Mouse (Mus musculus) monocyte, adult 5-6 weeks (primary cell): Measurements from ENCODE around the gene Itpr2. TPM values are rescaled to one million over a fixed set of nuclear protein-coding genes. Genes with fewer than 3 reads are reported as not detected.
A peak's percentile ranks its signal among the peaks of the same experiment; 100 is the strongest.

Experiments used
- ATAC-seq: fragments of 153-309, 156-312 bp; replicated peaks from 2 replicates; pipeline ENCODE4 v1.8.0; 2017; ENCODE audit warnings: mild to moderate bottlenecking; ENCODE audit not compliant: low TSS enrichment, insufficient number of reproducible peaks, severe bottlenecking, poor library complexity, low FRiP score
- total RNA-seq: library from RNA; stranded (forward); fragments of 200-1000, 200-491, 200-594 nt; gene quantifications from 3 replicates; pipeline ENCODE4 v1.2.3, GENCODE M21; 2017

The Itpr2 gene
- 40.7 to 122 TPM (median 45.7 TPM) in 3 replicates for total RNA-seq

- peak; percentile 29; the same call in 1 of the 2 replicates for ATAC-seq
These were observed at the start of gene Itpr2 for GRCm38 (mm10) chr6:146501866-146502804. Gene Itpr2 (minus strand): TSS chr6:146502223.

DNA sequence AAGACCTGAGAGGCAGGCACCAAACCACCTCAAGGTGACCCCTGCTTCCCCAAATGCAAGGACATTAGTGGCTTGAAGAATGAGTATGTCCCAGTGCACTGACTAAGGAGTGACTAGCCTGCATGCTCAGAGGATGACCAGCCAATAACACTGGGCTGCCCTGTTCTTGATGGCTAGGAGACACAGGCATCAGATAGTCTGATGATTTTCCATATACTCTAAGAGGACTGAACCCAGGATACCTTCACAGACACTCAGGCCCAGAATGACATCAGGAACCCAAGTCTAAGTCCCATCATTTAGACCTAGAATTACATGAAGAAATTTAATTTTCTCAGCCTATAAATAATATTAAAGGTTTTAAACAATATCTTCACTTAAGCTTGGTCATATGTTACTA lies 49.3 kb upstream of the Itpr2 start:
- no peak for ATAC-seq

DNA sequence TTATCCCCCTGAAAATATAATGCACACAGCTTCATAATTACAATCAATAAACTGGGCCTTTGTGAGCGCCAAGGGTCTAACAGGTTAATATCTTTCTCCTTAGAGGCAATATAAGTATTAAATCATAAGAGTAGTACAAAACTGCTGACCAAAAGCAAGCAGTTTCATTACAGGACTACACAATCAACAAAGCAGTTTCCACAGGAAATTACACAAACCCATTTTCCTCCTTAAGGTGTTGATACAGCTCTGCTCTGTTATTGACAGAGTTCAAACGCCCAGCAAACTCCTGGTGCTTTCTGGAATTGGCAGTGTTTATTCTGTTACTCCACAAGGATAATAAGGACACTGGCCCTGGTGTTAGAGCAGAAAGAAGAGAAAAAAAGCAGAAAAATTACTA lies 48.4 kb upstream of the Itpr2 start:
- no peak for ATAC-seq

GRCm38 (mm10) chr6:146545289-146545865 lies 43.4 kb upstream of the Itpr2 start:
- ATAC-seq, result no peak

GRCm38 (mm10) chr6:146544622-146545021 lies 42.6 kb upstream of the Itpr2 start:
- ATAC-seq, result no peak

GRCm38 (mm10) chr6:146540386-146540785 lies 38.4 kb upstream of the Itpr2 start:
- no peak for ATAC-seq

- ATAC-seq, result no peak
These were observed 36.6 kb upstream of the Itpr2 start for GRCm38 (mm10) chr6:146538661-146539060.

- no peak for ATAC-seq
These were observed 36.0 kb upstream of the Itpr2 start for GRCm38 (mm10) chr6:146538071-146538470.

DNA sequence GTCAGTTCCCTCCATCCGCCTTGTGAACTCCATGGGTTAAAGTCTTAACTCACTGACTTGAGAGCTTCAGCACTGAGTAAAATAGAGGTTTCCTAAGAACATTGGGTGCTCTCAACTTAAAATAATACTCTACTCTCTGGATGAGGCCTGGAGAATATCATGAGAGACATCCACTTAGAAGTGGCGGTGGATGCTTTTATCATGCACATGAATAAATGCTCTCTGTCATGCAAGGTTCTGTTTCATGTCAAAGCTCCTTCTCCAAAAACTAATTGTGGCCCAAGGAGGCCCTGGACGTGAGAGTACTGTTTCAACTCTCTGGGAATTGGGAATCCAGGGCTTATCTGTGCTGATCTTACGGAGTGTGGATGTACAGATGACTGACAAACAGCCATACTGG lies 35.1 kb upstream of the Itpr2 start:
- ATAC-seq, result no peak

GRCm38 (mm10) chr6:146535501-146535900 lies 33.5 kb upstream of the Itpr2 start:
- ATAC-seq, result no peak

- ATAC-seq, result no peak
These were observed 31.1 kb upstream of the Itpr2 start for GRCm38 (mm10) chr6:146533146-146533545.

- ATAC-seq, result no peak
These were observed 28.7 kb upstream of the Itpr2 start for GRCm38 (mm10) chr6:146530769-146531168.

DNA sequence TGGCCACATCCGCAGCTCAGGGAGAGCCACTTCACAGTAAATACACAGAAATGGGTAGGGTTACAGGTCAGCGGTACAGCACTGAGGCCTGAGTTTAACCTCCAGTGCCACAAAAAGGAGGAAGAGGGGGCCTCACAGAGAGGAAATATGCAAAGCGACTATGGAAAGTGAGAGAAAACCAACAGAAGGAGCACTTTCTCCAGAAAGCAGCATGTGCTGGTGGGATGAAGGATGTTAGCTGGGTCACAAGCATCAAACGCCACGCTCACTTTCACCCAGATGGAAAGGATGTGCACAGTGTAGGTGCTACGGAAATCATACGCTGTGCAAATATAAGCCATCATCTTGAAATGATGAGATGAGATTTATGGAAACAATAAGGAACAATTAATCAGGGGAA lies 28.3 kb upstream of the Itpr2 start:
- no peak for ATAC-seq

DNA sequence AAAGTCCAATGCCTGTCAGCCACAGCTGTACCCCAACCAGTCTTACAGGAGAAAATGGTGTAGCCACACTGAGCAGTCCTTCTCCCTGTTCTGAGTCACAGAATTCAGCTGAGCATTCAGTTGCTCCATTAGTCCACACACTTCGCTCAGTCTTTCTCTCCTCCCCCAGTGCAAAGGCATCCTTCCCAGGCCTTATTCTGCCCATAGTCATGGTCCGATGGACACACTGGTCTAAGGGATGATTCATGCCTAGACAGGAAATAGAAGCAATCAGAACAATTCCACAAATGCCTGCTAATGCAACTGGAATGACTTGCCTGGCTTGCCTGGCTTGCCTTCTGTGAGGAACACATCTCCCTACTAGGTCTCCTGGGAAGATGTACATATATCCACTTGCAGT lies 25.5 kb upstream of the Itpr2 start:
- no peak for ATAC-seq

GRCm38 (mm10) chr6:146525500-146525899 lies 23.5 kb upstream of the Itpr2 start:
- no peak for ATAC-seq

DNA sequence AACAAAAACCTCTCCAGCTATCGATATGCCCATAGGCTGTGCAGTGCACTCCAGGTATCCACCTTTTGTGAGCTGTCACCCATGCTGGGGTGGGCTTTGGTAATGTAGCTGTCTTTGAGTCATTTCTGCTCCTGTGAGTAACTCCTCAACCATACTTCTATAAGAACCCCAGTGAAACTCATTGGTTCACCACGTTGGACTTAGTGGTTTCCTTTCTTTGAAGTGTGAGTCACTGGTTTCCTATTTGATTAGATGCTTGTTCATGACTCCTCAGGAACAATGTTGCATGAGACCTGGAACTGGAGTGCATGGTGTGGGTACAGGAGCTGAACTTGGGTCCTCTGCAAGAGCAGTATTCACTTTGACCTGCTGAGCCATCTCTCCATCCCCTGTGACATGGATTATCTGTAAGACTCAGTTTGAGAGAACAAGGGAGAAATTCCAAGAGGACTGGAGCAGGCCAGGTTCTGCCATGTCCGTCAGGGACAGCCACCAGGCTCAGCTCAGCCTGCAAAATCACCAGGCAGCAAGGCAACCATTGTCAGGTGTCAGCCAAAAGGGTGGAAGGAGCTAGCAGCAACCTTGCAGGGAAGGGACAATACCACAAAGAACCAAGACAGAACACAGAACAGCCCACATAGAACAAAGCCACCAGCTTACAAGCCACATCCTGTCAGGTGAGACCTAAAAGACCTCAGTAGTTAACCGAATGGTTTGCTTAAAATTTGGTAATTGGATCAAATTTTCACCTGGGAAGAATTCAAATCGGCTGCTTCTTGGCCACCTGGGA lies 19.6 kb upstream of the Itpr2 start:
- no peak for ATAC-seq

DNA sequence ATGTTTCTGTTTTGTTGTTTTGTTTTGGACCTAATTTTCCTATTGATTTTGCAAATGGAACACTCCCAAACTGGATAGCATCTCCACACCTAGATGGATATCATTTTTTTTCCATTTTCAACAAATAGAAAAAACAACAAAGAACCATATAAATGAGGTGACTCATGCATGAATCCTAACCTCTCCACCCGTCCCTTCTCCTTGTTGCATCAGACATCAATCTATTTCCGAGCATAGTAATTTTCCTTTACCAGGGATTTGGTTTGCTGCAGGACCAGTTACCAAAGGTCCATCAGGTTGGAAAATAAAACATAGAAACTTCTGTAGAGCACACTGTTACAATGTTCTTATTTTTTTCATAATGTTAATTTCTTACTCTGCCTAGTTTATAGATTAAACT lies 17.0 kb upstream of the Itpr2 start:
- ATAC-seq, result no peak

GRCm38 (mm10) chr6:146515936-146516335 lies 13.9 kb upstream of the Itpr2 start:
- ATAC-seq, result no peak

GRCm38 (mm10) chr6:146514531-146514948 lies 12.5 kb upstream of the Itpr2 start:
- ATAC-seq, result no peak
